Mouse (Mus musculus) CH12.LX (cell line): ENCODE results near the gene Tmem132d.

Experiments
- CHD1 ChIP-seq: IDR thresholded peaks from 2 replicates; pipeline ENCODE4 v1.6.1; 2012; ENCODE audit warnings: low read depth, low read length, improper control_type of control experiment, inconsistent platforms
- CTCF ChIP-seq, 2 experiments: IDR thresholded peaks in 1 of 2; conservative IDR thresholded peaks in 1 of 2; 2 replicates each; pipeline ENCODE4 v1.5.1; 2011 to 2012; ENCODE audit warnings: low read depth in 2 of 2, low read length in 2 of 2, improper control_type of control experiment in 1 of 2, inconsistent platforms in 1 of 2, mild to moderate bottlenecking in 1 of 2, moderate library complexity in 1 of 2
- ETS1 ChIP-seq: conservative IDR thresholded peaks from 2 replicates; pipeline ENCODE4 v1.6.1; 2012; ENCODE audit warnings: low read depth, mild to moderate bottlenecking, inconsistent platforms, low read length, improper control_type of control experiment, moderate library complexity
- GABPA ChIP-seq: IDR thresholded peaks from 2 replicates; pipeline ENCODE4 v1.6.1; 2012; ENCODE audit warnings: low read depth, low read length, improper control_type of control experiment, inconsistent platforms; ENCODE audit not compliant: insufficient replicate concordance
- MAX ChIP-seq: IDR thresholded peaks from 2 replicates; pipeline ENCODE4 v1.6.1; 2011; ENCODE audit warnings: low read length, improper control_type of control experiment
- MYC ChIP-seq: IDR thresholded peaks from 2 replicates; pipeline ENCODE4 v1.6.1; 2011; ENCODE audit warnings: low read depth, mild to moderate bottlenecking, improper control_type of control experiment, low read length
- NRF1 ChIP-seq: IDR thresholded peaks from 2 replicates; pipeline ENCODE4 v1.6.1; 2014; ENCODE audit warnings: low read depth, mild to moderate bottlenecking, inconsistent platforms, low read length, improper control_type of control experiment, moderate library complexity
- POLR2A ChIP-seq: IDR thresholded peaks from 2 replicates; pipeline ENCODE4 v1.6.1; 2011; ENCODE audit warnings: low read depth, mild to moderate bottlenecking, improper control_type of control experiment, low read length
- POLR2AphosphoS2 ChIP-seq: IDR thresholded peaks from 2 replicates; pipeline ENCODE4 v1.6.1; 2011; ENCODE audit warnings: low read depth, low read length, improper control_type of control experiment
- RAD21 ChIP-seq: IDR thresholded peaks from 2 replicates; pipeline ENCODE4 v1.6.1; 2011; ENCODE audit warnings: low read depth, mild to moderate bottlenecking, low read length, improper control_type of control experiment, moderate library complexity
- SIN3A ChIP-seq: IDR thresholded peaks from 2 replicates; pipeline ENCODE4 v1.6.1; 2012; ENCODE audit warnings: low read length, improper control_type of control experiment, inconsistent platforms
- USF1 ChIP-seq: IDR thresholded peaks from 2 replicates; pipeline ENCODE4 v1.6.1; 2014; ENCODE audit warnings: low read depth, mild to moderate bottlenecking, inconsistent platforms, low read length, improper control_type of control experiment

GRCm38 (mm10) chr5:128480816-128481215 is 47.9 kb upstream of the Tmem132d start:
- TF ChIP-seq CTCF (conservative IDR thresholded peaks at IDR 0.05 in 1 of 2, IDR thresholded peaks at IDR 0.05 in 1 of 2; ENCODE audit: low read depth in 2 of 2, low read length in 2 of 2) (no peak), MAX (no peak), ETS1 (no peak), POLR2A (no peak), RAD21 (no peak), USF1 (no peak), MYC (no peak), POLR2AphosphoS2 (no peak), NRF1 (no peak), SIN3A (no peak), CHD1 (no peak), GABPA (no peak)
